Mouse (Mus musculus) adrenal gland, adult 2 months (tissue): ENCODE measurements around the gene Mia2. TPM values are rescaled to one million over a fixed set of nuclear protein-coding genes. Genes with fewer than 3 reads are reported as not detected.
A peak's percentile ranks its signal among the peaks of the same experiment; 100 is the strongest.

Experiments
- DNase-seq: peaks from one replicate; pipeline ENCODE4 v3.0.0; 2021
- polyA plus RNA-seq: library from polyadenylated mRNA; depleted of rRNA; stranded (reverse); fragments of >200 nt; gene quantifications from 2 replicates; pipeline ENCODE4 v1.2.3, GENCODE M21; 2012
- total RNA-seq, 2 experiments: library from RNA; stranded (reverse); gene quantifications; 2 replicates each; pipeline ENCODE4 v1.2.3; 2021

Mia2 gene
- total and polyA plus RNA-seq, 3 experiments: 31.9 to 180 (median 114) TPM

- DNase-seq: no peak
Observed at GRCm38 (mm10) chr12:59164522-59164921, 68.9 kb downstream of the Mia2 start.

- DNase-seq: no peak
Observed at GRCm38 (mm10) chr12:59166557-59166956, 71.0 kb downstream of the Mia2 start.

- DNase-seq: no peak
Observed at GRCm38 (mm10) chr12:59169935-59170334, 74.3 kb downstream of the Mia2 start.

GRCm38 (mm10) chr12:59177814-59178213 is 82.2 kb downstream of the Mia2 start:
- DNase-seq: no peak

GRCm38 (mm10) chr12:59188086-59188682 is 92.6 kb downstream of the Mia2 start:
- DNase-seq: no peak

- DNase-seq: no peak
Observed at GRCm38 (mm10) chr12:59193637-59194036, 98.0 kb downstream of the Mia2 start.

GRCm38 (mm10) chr12:59194341-59195003 is 98.9 kb downstream of the Mia2 start:
- DNase-seq: no peak

- DNase-seq: no peak
Observed at GRCm38 (mm10) chr12:59195065-59195464, 99.5 kb downstream of the Mia2 start.

- DNase-seq: no peak
Observed at GRCm38 (mm10) chr12:59195941-59196340, 100.3 kb downstream of the Mia2 start.

- no peak for DNase-seq
Observed at GRCm38 (mm10) chr12:59198750-59199149, 103.2 kb downstream of the Mia2 start.

- DNase-seq: peak; percentile 14
Observed at GRCm38 (mm10) chr12:59199361-59199760, 103.8 kb downstream of the Mia2 start.

- no peak for DNase-seq
Observed at GRCm38 (mm10) chr12:59205571-59205970, 110.0 kb downstream of the Mia2 start.

- no peak for DNase-seq
Observed at GRCm38 (mm10) chr12:59206208-59206999, 110.8 kb downstream of the Mia2 start.

GRCm38 (mm10) chr12:59207000-59207390 is 111.4 kb downstream of the Mia2 start:
- no peak for DNase-seq

- DNase-seq: no peak
Observed at GRCm38 (mm10) chr12:59207814-59208213, 112.2 kb downstream of the Mia2 start.

GRCm38 (mm10) chr12:59216176-59216575 is 120.6 kb downstream of the Mia2 start:
- DNase-seq: no peak

GRCm38 (mm10) chr12:59216676-59217266 is 121.2 kb downstream of the Mia2 start:
- DNase-seq: no peak

GRCm38 (mm10) chr12:59217331-59217730 is 121.7 kb downstream of the Mia2 start:
- no peak for DNase-seq

GRCm38 (mm10) chr12:59218640-59219321 is 123.2 kb downstream of the Mia2 start:
- DNase-seq: peak; percentile 69

GRCm38 (mm10) chr12:59219325-59220225 is 124.0 kb downstream of the Mia2 start, which contains the start of gene Fbxo33:
Gene Fbxo33 (minus strand): TSS chr12:59219725.
- peak; percentile 98 for DNase-seq

GRCm38 (mm10) chr12:59228401-59228800 is 132.8 kb downstream of the Mia2 start:
- no peak for DNase-seq
